Mouse (Mus musculus) small intestine, adult 2 months (tissue): ENCODE measurements around the gene Scamp4.

Experiments used
- CTCF ChIP-seq: fragments of 200-500 bp; IDR thresholded peaks from 2 replicates; pipeline ENCODE4 v1.5.1; 2012; ENCODE audit warnings: low read depth, mild to moderate bottlenecking, control low read depth, inconsistent platforms, low read length, moderate library complexity, mixed read lengths; ENCODE audit not compliant: insufficient replicate concordance, insufficient read length; ENCODE audit errors: extremely low read depth
- POLR2A ChIP-seq: fragments of 200-500 bp; IDR thresholded peaks from 2 replicates; pipeline ENCODE4 v1.6.1; 2012; ENCODE audit warnings: low read depth, mild to moderate bottlenecking, control low read depth, inconsistent platforms, low read length, moderate library complexity

- peak; percentile 69; the same call in 1 of the 2 replicates for TF ChIP-seq CTCF
- no peak for TF ChIP-seq POLR2A
These were observed 56.5 kb downstream of the Scamp4 start for GRCm38 (mm10) chr10:80659213-80659612.
